Mouse (Mus musculus): ENCODE data around the gene Atxn2. TPM values are rescaled to one million over a fixed set of nuclear protein-coding genes. Genes with fewer than 3 reads are reported as not detected.

Atxn2 gene
- polyA plus RNA-seq (2012; rRNA removed): 157 and 262 TPM in 2 replicates

DNA sequence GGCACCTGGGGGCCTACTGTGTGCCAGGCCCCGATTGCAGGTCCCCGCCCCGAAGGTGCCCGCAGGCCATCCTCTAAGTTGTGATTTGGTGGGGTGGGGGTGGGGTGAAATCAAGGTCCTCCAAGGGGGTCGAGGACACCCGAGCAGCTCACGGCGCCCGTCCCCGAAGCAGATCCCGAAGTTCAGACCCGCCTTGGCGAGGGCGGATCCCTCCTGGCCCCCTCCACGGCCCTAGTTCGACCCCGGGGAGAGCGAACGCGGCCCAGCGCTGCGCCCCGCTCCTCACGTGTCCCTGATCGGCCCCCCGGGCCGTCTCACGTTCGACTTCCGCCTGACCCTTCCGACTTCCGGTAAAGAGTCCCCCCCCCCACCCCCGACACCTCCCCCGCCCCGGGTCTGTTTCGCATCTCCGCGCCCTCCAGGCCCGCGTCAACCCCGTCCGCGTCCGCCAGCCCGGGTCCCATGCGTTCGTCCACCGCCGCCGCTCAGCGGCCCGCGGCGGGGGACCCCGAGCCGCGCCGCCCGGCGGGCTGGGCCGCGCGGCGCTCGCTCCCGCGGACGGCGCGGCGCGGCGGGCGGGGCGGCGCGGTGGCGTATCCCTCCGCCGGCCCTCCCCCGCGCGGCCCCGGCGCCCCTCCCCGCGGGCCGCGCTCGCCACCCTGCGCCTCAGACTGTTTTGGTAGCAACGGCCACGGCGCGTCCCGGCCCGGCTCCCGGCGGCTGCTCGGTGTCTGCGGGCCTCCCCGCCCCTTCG is at the start of gene Atxn2:
Gene Atxn2 (plus strand): TSS at position 164 of the 754 bp plus-strand sequence.

DNA sequence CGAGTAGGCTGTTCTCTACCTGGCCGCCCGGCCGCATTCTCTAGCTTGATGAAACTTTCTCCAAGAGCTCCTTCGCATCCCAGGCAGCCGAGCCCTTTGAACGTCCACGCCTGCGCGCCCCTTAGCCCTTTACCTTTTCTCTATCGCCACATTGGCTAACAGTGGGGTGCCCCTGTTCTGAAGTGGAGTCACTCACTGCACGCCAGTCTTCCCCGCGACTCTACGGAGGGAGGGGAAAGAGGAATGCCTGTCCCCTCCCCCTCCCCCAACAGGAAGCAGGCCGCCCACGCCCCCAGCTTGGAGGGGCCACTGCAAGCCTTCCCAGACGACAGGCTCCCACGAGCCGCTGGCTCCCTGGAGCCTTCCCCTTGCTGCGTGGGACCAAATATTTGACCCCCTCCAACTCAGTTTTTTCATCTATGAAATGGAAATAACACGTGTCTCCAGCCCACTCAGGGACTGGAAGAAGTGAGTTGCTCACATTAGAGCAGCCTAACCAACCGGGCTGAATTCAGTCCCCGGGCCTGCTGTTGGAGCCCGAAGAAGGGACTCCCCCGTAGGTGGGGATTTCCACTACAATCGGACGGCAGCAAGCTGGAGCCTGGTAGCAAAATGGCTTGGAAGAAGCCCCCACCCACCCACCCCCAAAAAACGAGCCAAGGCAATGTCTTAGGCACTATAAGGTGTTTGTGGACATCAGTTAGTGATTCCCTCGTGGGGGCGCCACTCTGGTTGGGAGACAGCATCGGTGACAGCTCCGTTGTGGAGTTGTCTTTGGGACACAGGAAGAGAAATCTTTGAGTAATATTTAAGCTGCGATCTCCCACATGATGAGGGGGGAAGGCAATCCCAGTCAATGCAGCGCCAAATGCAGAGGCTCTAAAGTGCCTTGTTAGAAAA is 126.6 kb downstream of the Atxn2 start, which contains the start of gene Sh2b3:
Gene Sh2b3 (minus strand): TSS at position 206 of the 900 bp plus-strand sequence.

DNA sequence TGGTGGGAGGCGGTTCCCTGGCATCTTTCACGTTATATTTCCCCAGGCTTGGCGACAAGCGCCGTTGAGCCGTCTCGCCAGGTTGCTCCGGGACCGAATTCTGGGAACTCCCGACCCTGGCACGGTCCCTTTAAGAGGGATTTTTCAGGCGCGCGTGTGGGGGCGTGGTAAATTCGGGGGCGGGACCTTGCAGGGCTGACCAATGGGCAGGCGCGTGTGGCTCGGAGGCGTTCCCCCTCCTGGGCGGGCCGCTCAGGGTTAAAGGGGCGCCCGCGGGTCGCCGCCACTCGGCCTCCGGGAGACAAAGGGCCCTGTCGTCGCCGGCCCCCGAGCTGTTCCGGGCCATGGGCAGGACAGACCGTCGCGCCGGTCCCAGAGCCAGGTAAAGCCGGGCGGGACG is 137.6 kb downstream of the Atxn2 start, which contains the start of gene Pheta1:
Gene Pheta1 (plus strand): TSS at position 242 of the 400 bp plus-strand sequence.

Other genes starting within 250 kb of the Atxn2 start
- gene Adam1b, start 207.9 kb upstream of the Atxn2 start, polyA plus RNA-seq (2012; rRNA removed): not detected in 2 replicates
- gene Adam1a, start 165.9 kb upstream of the Atxn2 start, polyA plus RNA-seq (2012; rRNA removed): 5.1 and 5.7 TPM in 2 replicates
- gene Gm42878, start 165.9 kb upstream of the Atxn2 start, polyA plus RNA-seq (2012; rRNA removed): 0.47 TPM in 1 of 2 replicates, not detected in the other
- 21.7 and 27.0 TPM in 2 replicates for gene Mapkapk5, start 165.4 kb upstream of the Atxn2 start, polyA plus RNA-seq (2012; rRNA removed)
- gene Aldh2, start 117.5 kb upstream of the Atxn2 start, polyA plus RNA-seq (2012; rRNA removed): 880 and 1,335 TPM in 2 replicates
- gene Acad12, start 92.4 kb upstream of the Atxn2 start, polyA plus RNA-seq (2012; rRNA removed): 8.7 and 12.8 TPM in 2 replicates
- gene Acad10, start 50.8 kb upstream of the Atxn2 start, polyA plus RNA-seq (2012; rRNA removed): 7.4 and 8.8 TPM in 2 replicates
- 26.7 and 32.8 TPM in 2 replicates for gene Brap, start 50.8 kb upstream of the Atxn2 start, polyA plus RNA-seq (2012; rRNA removed)
- gene Sh2b3, start 126.3 kb downstream of the Atxn2 start, polyA plus RNA-seq (2012; rRNA removed): 61.7 and 87.0 TPM in 2 replicates
- 31.8 and 38.2 TPM in 2 replicates for gene Pheta1, start 137.6 kb downstream of the Atxn2 start, polyA plus RNA-seq (2012; rRNA removed)